Mouse (Mus musculus) hindbrain, embryonic 11.5 days (tissue): ENCODE data around the gene Sstr4. TPM values are rescaled to one million over a fixed set of nuclear protein-coding genes. Genes with fewer than 3 reads are reported as not detected.

Experiments
- ATAC-seq: fragments of 200-750 bp; cut with Nextera tagmentation; 2 replicates; pipeline ENCODE4 v1.8.0; 2017; ENCODE audit warnings: mild to moderate bottlenecking, moderate TSS enrichment, moderate library complexity; ENCODE audit not compliant: low FRiP score
- DNase-seq: peaks from one replicate; pipeline ENCODE4 v3.0.0-alpha.2; 2015; ENCODE audit warnings: low spot score
- H3K27ac ChIP-seq: fragments of 300-500 bp; sonication (generic); 2 replicates; pipeline ENCODE4 v1.5.1; 2014; ENCODE audit warnings: mild to moderate bottlenecking, low read depth, low read length
- H3K27me3 ChIP-seq: fragments of 300-500 bp; sonication (generic); 2 replicates; pipeline ENCODE4 v1.6.1; 2014; ENCODE audit warnings: mild to moderate bottlenecking, low read length, moderate library complexity, mixed read lengths; ENCODE audit not compliant: control insufficient read depth, insufficient read depth
- H3K36me3 ChIP-seq: fragments of 300-500 bp; sonication (generic); 2 replicates; pipeline ENCODE4 v1.6.1; 2014; ENCODE audit warnings: mild to moderate bottlenecking, low read length, moderate library complexity, mixed read lengths; ENCODE audit not compliant: control insufficient read depth, insufficient read depth
- H3K4me1 ChIP-seq: fragments of 300-500 bp; sonication (generic); replicated peaks from 2 replicates; pipeline ENCODE4 v1.6.1; 2014; ENCODE audit warnings: low read length, mixed read lengths; ENCODE audit not compliant: control insufficient read depth, insufficient read depth
- H3K4me2 ChIP-seq: fragments of 300-500 bp; sonication (generic); replicated peaks from 2 replicates; pipeline ENCODE4 v1.6.1; 2014; ENCODE audit warnings: mild to moderate bottlenecking, low read depth, low read length
- H3K4me3 ChIP-seq: fragments of 300-500 bp; sonication (generic); 2 replicates; pipeline ENCODE4 v1.5.1; 2014; ENCODE audit warnings: low read depth, low read length
- H3K9ac ChIP-seq: fragments of 300-500 bp; sonication (generic); 2 replicates; pipeline ENCODE4 v1.6.1; 2014; ENCODE audit warnings: low read depth, low read length
- H3K9me3 ChIP-seq: fragments of 300-500 bp; sonication (generic); 2 replicates; pipeline ENCODE4 v1.6.1; 2016; ENCODE audit warnings: low read length; ENCODE audit not compliant: control insufficient read depth
- WGBS: fragments of 180-500 bp; shearing (Covaris S2); extraction: QIAGEN DNeasy Blood & Tissue Kit; methylation state at CpG from one replicate; pipeline ENCODE4 v1.1.7; 2014; 5-methylcytosine and 5-hydroxymethylcytosine counted together
- polyA plus RNA-seq: library from polyadenylated mRNA; unstranded; fragments of >200 nt; fragmentation: Nextera tagmentation; extraction: Ambion mirVana; gene quantifications from 2 replicates; pipeline ENCODE4 v1.2.1, GENCODE M21; 2014

Sstr4 gene
- polyA plus RNA-seq, 1 experiment from 2014 or later = 0.85 TPM

GRCm38 (mm10) chr2:148419151-148419550, 24.0 kb downstream of the Sstr4 start:
- Histone ChIP-seq H3K9me3 (no peaks in the 10 kb centered on the region), H3K4me3 (no peak overlapping the region), H3K4me2 (no peak overlapping the region), H3K4me1 (no peaks in the 10 kb centered on the region), H3K27me3 (no peaks in the 10 kb centered on the region), H3K27ac (no peak overlapping the region), H3K9ac (no peak overlapping the region), H3K36me3 (no peaks in the 10 kb centered on the region)
- ATAC-seq (no peak), DNase-seq (no peak)
- WGBS = 79% methylated on average over 3 of the region's 3 CpGs

GRCm38 (mm10) chr2:148419776-148420175, 24.6 kb downstream of the Sstr4 start:
- Histone ChIP-seq H3K27ac (no peak overlapping the region), H3K36me3 (no peaks in the 10 kb centered on the region), H3K9ac (no peak overlapping the region), H3K27me3 (no peaks in the 10 kb centered on the region), H3K9me3 (no peaks in the 10 kb centered on the region), H3K4me1 (no peaks in the 10 kb centered on the region), H3K4me2 (no peak overlapping the region), H3K4me3 (no peak overlapping the region)
- ATAC-seq = no peak
- no peak for DNase-seq
- WGBS = 91% methylated on average over 2 of the region's 2 CpGs

- 61% methylated on average over 1 of the region's 1 CpGs for WGBS
- H3K36me3 ChIP-seq = no peaks in the 10 kb centered on the region
- no peak overlapping the region for H3K4me2 ChIP-seq
- H3K4me1 ChIP-seq = no peaks in the 10 kb centered on the region
- H3K9ac ChIP-seq = no peak overlapping the region
- no peaks in the 10 kb centered on the region for H3K27me3 ChIP-seq
- H3K9me3 ChIP-seq = no peaks in the 10 kb centered on the region
- no peak for ATAC-seq
- H3K27ac ChIP-seq = no peak overlapping the region
- no peak for DNase-seq
- no peak overlapping the region for H3K4me3 ChIP-seq
Observed at GRCm38 (mm10) chr2:148421112-148421511, 26.0 kb downstream of the Sstr4 start.

GRCm38 (mm10) chr2:148421706-148422105, 26.6 kb downstream of the Sstr4 start:
- no peaks in the 10 kb centered on the region for H3K27me3 ChIP-seq
- no peak for DNase-seq
- no peak overlapping the region for H3K4me2 ChIP-seq
- H3K4me3 ChIP-seq = no peak overlapping the region
- H3K4me1 ChIP-seq = no peaks in the 10 kb centered on the region
- ATAC-seq = no peak
- no peaks in the 10 kb centered on the region for H3K36me3 ChIP-seq
- 62% methylated on average over 1 of the region's 1 CpGs for WGBS
- H3K27ac ChIP-seq = no peak overlapping the region
- no peak overlapping the region for H3K9ac ChIP-seq
- no peaks in the 10 kb centered on the region for H3K9me3 ChIP-seq

GRCm38 (mm10) chr2:148425709-148426382, 30.7 kb downstream of the Sstr4 start:
- H3K4me3 ChIP-seq = no peak overlapping the region
- no peak overlapping the region for H3K9ac ChIP-seq
- ATAC-seq = no peak
- no peak overlapping the region for H3K4me2 ChIP-seq
- no peak for DNase-seq
- no peaks in the 10 kb centered on the region for H3K27me3 ChIP-seq
- no peaks in the 10 kb centered on the region for H3K36me3 ChIP-seq
- WGBS = 84% methylated on average over 5 of the region's 5 CpGs
- no peaks in the 10 kb centered on the region for H3K9me3 ChIP-seq
- no peaks in the 10 kb centered on the region for H3K4me1 ChIP-seq
- no peak overlapping the region for H3K27ac ChIP-seq

GRCm38 (mm10) chr2:148427553-148427952, 32.4 kb downstream of the Sstr4 start:
- no peaks in the 10 kb centered on the region for H3K36me3 ChIP-seq
- no peak overlapping the region for H3K4me2 ChIP-seq
- H3K9me3 ChIP-seq = no peaks in the 10 kb centered on the region
- DNase-seq (no peak), ATAC-seq (no peak)
- no peak overlapping the region for H3K9ac ChIP-seq
- no peak overlapping the region for H3K4me3 ChIP-seq
- 85% methylated on average over 3 of the region's 3 CpGs for WGBS
- H3K4me1 ChIP-seq = no peaks in the 10 kb centered on the region
- no peak overlapping the region for H3K27ac ChIP-seq
- no peaks in the 10 kb centered on the region for H3K27me3 ChIP-seq

GRCm38 (mm10) chr2:148428523-148428922, 33.4 kb downstream of the Sstr4 start:
- no peak for DNase-seq

GRCm38 (mm10) chr2:148429001-148429505, 33.9 kb downstream of the Sstr4 start:
- ATAC-seq (no peak), DNase-seq (no peak)
- H3K27ac ChIP-seq = no peak overlapping the region
- no peak overlapping the region for H3K9ac ChIP-seq
- H3K9me3 ChIP-seq = no peaks in the 10 kb centered on the region
- no peak overlapping the region for H3K4me2 ChIP-seq
- H3K4me1 ChIP-seq = no peaks in the 10 kb centered on the region
- H3K27me3 ChIP-seq = no peaks in the 10 kb centered on the region
- no peaks in the 10 kb centered on the region for H3K36me3 ChIP-seq
- H3K4me3 ChIP-seq = no peak overlapping the region

More at GRCm38 (mm10) chr2:148428523-148428922, 33.4 kb downstream of the Sstr4 start:
- Histone ChIP-seq H3K36me3 (no peaks in the 10 kb centered on the region), H3K4me1 (no peaks in the 10 kb centered on the region), H3K9me3 (no peaks in the 10 kb centered on the region), H3K27me3 (no peaks in the 10 kb centered on the region), H3K4me3 (no peak overlapping the region), H3K27ac (no peak overlapping the region), H3K9ac (no peak overlapping the region), H3K4me2 (no peak overlapping the region)
- ATAC-seq = no peak
- WGBS = 84% methylated on average over 3 of the region's 3 CpGs

GRCm38 (mm10) chr2:148430941-148431340, 35.8 kb downstream of the Sstr4 start:
- no peak for DNase-seq
- no peaks in the 10 kb centered on the region for H3K27me3 ChIP-seq
- 84% methylated on average over 4 of the region's 4 CpGs for WGBS

More at GRCm38 (mm10) chr2:148430941-148431340, 35.8 kb downstream of the Sstr4 start:
- H3K9me3 ChIP-seq = no peaks in the 10 kb centered on the region
- no peaks in the 10 kb centered on the region for H3K4me1 ChIP-seq
- H3K4me2 ChIP-seq = no peak overlapping the region
- ATAC-seq = no peak
- H3K9ac ChIP-seq = no peak overlapping the region
- no peak overlapping the region for H3K27ac ChIP-seq
- H3K4me3 ChIP-seq = no peak overlapping the region
- no peaks in the 10 kb centered on the region for H3K36me3 ChIP-seq
